Mouse (Mus musculus): ENCODE results near the gene Ccr4.

GRCm38 (mm10) chr9:114522041-114522440 lies 17.3 kb upstream of the Ccr4 start:
- no peak for TF ChIP-seq CTCF (IDR thresholded peaks at IDR 0.05; ENCODE audit: extremely low read depth, insufficient read length, insufficient replicate concordance, low read depth, low read length)
- TF ChIP-seq POLR2A (IDR thresholded peaks at IDR 0.05; ENCODE audit: low read depth, low read length), result no peak
